Mouse (Mus musculus) lung, adult 2 months (tissue): ENCODE measurements at regions not wholly inside any gene's neighbourhood (a gene's known extent, or its start where the extent isn't known, plus 50 kb on each side); places are given as distances from the start of the nearest gene placed in this dataset.

ENCODE experiments used
- CTCF ChIP-seq: fragments of 200-500 bp; IDR thresholded peaks from 2 replicates; pipeline ENCODE4 v1.5.1; 2011; ENCODE audit warnings: mild to moderate bottlenecking, low read length, control low read depth; ENCODE audit not compliant: insufficient read depth
- POLR2A ChIP-seq: fragments of 200-500 bp; IDR thresholded peaks from 2 replicates; pipeline ENCODE4 v1.6.1; 2011; ENCODE audit warnings: low read depth, mild to moderate bottlenecking, control low read depth, low read length, borderline replicate concordance; ENCODE audit errors: extremely low read depth

DNA sequence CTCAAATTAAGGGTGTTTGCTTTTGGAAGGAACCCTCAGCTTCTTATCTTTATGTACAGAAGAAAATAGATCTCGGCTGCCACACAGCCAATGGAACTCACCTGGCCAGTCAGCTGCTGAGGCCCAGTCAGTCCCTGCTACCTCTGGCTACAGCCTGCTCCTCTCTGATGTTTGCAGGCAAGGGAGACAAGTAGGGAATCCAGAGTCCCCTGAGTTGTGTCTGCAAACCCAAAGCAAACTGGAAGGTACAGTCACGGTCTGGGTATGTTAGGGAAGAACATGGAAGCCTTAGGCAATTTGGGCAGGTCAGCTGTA lies 61.6 kb downstream of the Foxa2 start:
- TF ChIP-seq POLR2A (no peak), CTCF (no peak)
